In the genomic region with DNA sequence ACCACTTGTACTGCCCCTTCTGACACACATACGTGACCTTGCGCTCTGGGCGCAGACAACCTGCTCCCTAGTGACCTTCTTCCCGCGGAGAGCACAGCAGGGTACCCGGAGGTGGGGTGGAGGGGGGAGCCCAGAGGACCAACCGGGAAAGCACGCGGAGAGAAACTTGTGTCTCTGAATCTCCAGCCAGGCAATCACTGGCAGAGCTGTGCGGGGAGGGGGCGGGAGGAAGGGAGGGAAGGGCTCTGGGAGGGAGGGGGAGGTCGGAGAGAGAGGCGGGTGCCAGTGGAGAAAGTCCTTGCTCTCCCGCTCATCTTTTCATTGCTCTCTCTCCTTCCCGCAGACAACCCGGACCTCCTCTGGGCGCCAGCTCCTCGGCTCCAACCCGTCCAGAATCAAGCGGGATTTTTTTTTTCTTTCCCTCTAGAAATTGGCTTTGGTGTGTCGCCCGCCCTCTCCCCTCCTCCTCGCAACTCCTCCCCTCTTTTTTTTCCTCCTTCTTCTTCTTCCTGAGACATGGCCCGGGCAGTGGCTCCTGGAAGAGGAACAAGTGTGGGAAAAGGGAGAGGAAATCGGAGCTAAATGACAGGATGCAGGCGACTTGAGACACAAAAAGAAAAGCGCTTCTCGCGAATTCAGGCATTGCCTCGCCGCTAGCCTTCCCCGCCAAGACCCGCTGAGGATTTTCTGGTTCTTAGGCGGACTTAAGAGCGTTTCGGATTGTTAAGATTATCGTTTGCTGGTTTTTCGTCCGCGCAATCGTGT, we compare ENCODE assay signal across 8 mouse cellular contexts. TPM values are rescaled to one million over a fixed set of nuclear protein-coding genes. Genes with fewer than 3 reads are reported as not detected.
A peak's percentile ranks its signal among the peaks of the same experiment; 100 is the strongest.
DNase-seq lines count a peak whose midpoint lies in the region; ATAC-seq and TF ChIP-seq lines count a peak whose summit lies in the region.

No protein-coding gene starts in this region.

- TF ChIP-seq CTCF in embryonic fibroblast, embryonic 13.5 days (IDR thresholded peaks at IDR 0.05; ENCODE audit: borderline replicate concordance, insufficient read depth, low read length): no peak
- no peak for TF ChIP-seq CTCF in testis, adult 2 months (IDR thresholded peaks at IDR 0.05; ENCODE audit: control insufficient read depth, insufficient read depth, insufficient replicate concordance, low read depth, low read length)

- H3K4me3 ChIP-seq in embryonic fibroblast, embryonic 13.5 days (ENCODE audit: insufficient read depth, low read length): peak overlapping the region; percentile 68
- peak overlapping the region; percentile 82 for H3K4me3 ChIP-seq in heart, embryonic 11.5 days (ENCODE audit: low read depth, low read length)
- H3K4me3 ChIP-seq in kidney, embryonic 14.5 days (ENCODE audit: low read length): peak overlapping the region; percentile 89
- H3K4me3 ChIP-seq in limb, embryonic 15.5 days: peak overlapping the region; percentile 71
- peak overlapping the region; percentile 61 for H3K4me3 ChIP-seq in midbrain, embryonic 16.5 days (ENCODE audit: low read depth, low read length)
- H3K4me3 ChIP-seq in testis, adult 2 months (ENCODE audit: control insufficient read depth, low read depth, low read length): peak overlapping the region; percentile 76

- peak; percentile 88 for TF ChIP-seq POLR2A in embryonic fibroblast, embryonic 13.5 days (IDR thresholded peaks at IDR 0.05; ENCODE audit: low read depth, low read length)
- TF ChIP-seq POLR2A in testis, adult 2 months (IDR thresholded peaks at IDR 0.05; ENCODE audit: control insufficient read depth, low read depth, low read length): no peak

- DNase-seq in spleen, adult 18-20 months: peak; percentile 4 to 7
- DNase-seq in spleen, adult 12 weeks (ENCODE audit: low spot score): no peak

- 0 out of 2 replicates have a peak, but pooled peaks cover 2% of the 10 kb centered on the region for H3K4me1 ChIP-seq in embryonic fibroblast, embryonic 13.5 days (ENCODE audit: control insufficient read depth, insufficient read depth, low read length)
- H3K4me1 ChIP-seq in heart, embryonic 11.5 days (ENCODE audit: control insufficient read depth, insufficient read depth, low read length): peaks cover 27% of the 10 kb centered on the region
- peaks cover 21% of the 10 kb centered on the region for H3K4me1 ChIP-seq in kidney, embryonic 14.5 days (ENCODE audit: control insufficient read depth, insufficient read depth, low read length)
- H3K4me1 ChIP-seq in limb, embryonic 15.5 days: peaks cover 35% of the 10 kb centered on the region
- H3K4me1 ChIP-seq in midbrain, embryonic 16.5 days (ENCODE audit: control insufficient read depth, insufficient read depth, low read length): peaks cover 29% of the 10 kb centered on the region
- peaks cover 4% of the 10 kb centered on the region for H3K4me1 ChIP-seq in testis, adult 2 months (ENCODE audit: control insufficient read depth, insufficient read depth, low read length)

- under 1% methylated on average over 41 of the region's 41 CpGs for WGBS in heart, embryonic 11.5 days (ENCODE audit: insufficient replicate concordance)
- under 1% methylated on average over 41 of the region's 41 CpGs for WGBS in kidney, embryonic 14.5 days
- under 1% methylated on average over 39 of the region's 41 CpGs for WGBS in limb, embryonic 15.5 days
- 0% methylated on average over 35 of the region's 41 CpGs for WGBS in midbrain, embryonic 16.5 days

- H3K9ac ChIP-seq in heart, embryonic 11.5 days (ENCODE audit: low read depth, low read length): peak overlapping the region; percentile 90
- peak overlapping the region; percentile 97 for H3K9ac ChIP-seq in kidney, embryonic 14.5 days (ENCODE audit: low read depth, low read length)
- H3K9ac ChIP-seq in limb, embryonic 15.5 days: peak overlapping the region; percentile 65
- peak overlapping the region; percentile 95 for H3K9ac ChIP-seq in midbrain, embryonic 16.5 days (ENCODE audit: low read depth, low read length)

- H3K36me3 ChIP-seq in heart, embryonic 11.5 days (ENCODE audit: control insufficient read depth, insufficient read depth, low read length): no peaks in the 10 kb centered on the region
- H3K36me3 ChIP-seq in kidney, embryonic 14.5 days (ENCODE audit: control insufficient read depth, insufficient read depth, low read length): 0 out of 2 replicates have a peak, but pooled peaks cover 3% of the 10 kb centered on the region
- no peaks in the 10 kb centered on the region for H3K36me3 ChIP-seq in limb, embryonic 15.5 days
- H3K36me3 ChIP-seq in midbrain, embryonic 16.5 days (ENCODE audit: control insufficient read depth, insufficient read depth, low read length): no peaks in the 10 kb centered on the region
- no peaks in the 10 kb centered on the region for H3K36me3 ChIP-seq in testis, adult 2 months (ENCODE audit: control insufficient read depth, insufficient read depth, low read length)

- no peaks in the 10 kb centered on the region for H3K9me3 ChIP-seq in heart, embryonic 11.5 days (replicated peaks; ENCODE audit: control insufficient read depth, low read length)
- no peaks in the 10 kb centered on the region for H3K9me3 ChIP-seq in kidney, embryonic 14.5 days (ENCODE audit: control insufficient read depth, low read length)
- H3K9me3 ChIP-seq in limb, embryonic 15.5 days: no peaks in the 10 kb centered on the region
- no peaks in the 10 kb centered on the region for H3K9me3 ChIP-seq in midbrain, embryonic 16.5 days (replicated peaks; ENCODE audit: control insufficient read depth, low read length, poor library complexity, severe bottlenecking)

- ATAC-seq in heart, embryonic 11.5 days (replicated peaks; ENCODE audit: insufficient number of reproducible peaks, low FRiP score, low TSS enrichment): peak; percentile 51
- ATAC-seq in kidney, embryonic 14.5 days (ENCODE audit: low FRiP score, low TSS enrichment): peak; percentile 33; the same call in 1 of the 2 replicates
- peak; percentile 30 for ATAC-seq in limb, embryonic 15.5 days (ENCODE audit: insufficient number of reproducible peaks, low FRiP score, low TSS enrichment, low read depth)
- peak; percentile 58 for ATAC-seq in midbrain, embryonic 16.5 days

- peak overlapping the region; percentile 97 for H3K4me2 ChIP-seq in heart, embryonic 11.5 days
- H3K4me2 ChIP-seq in kidney, embryonic 14.5 days (replicated peaks; ENCODE audit: low read depth, low read length): peak overlapping the region; percentile 98
- H3K4me2 ChIP-seq in limb, embryonic 15.5 days: peak overlapping the region; percentile 88
- H3K4me2 ChIP-seq in midbrain, embryonic 16.5 days (ENCODE audit: low read length): peak overlapping the region; percentile 99

- no peaks in the 10 kb centered on the region for H3K27me3 ChIP-seq in heart, embryonic 11.5 days (ENCODE audit: control insufficient read depth, insufficient read depth, low read length)
- H3K27me3 ChIP-seq in kidney, embryonic 14.5 days (ENCODE audit: control insufficient read depth, insufficient read depth, low read length): no peaks in the 10 kb centered on the region
- H3K27me3 ChIP-seq in limb, embryonic 15.5 days: peaks cover 11% of the 10 kb centered on the region
- no peaks in the 10 kb centered on the region for H3K27me3 ChIP-seq in midbrain, embryonic 16.5 days (ENCODE audit: control insufficient read depth, insufficient read depth, low read depth, low read length)
- no peaks in the 10 kb centered on the region for H3K27me3 ChIP-seq in testis, adult 2 months (ENCODE audit: control insufficient read depth, insufficient read depth, low read length)

- peak overlapping the region; percentile 86 for H3K27ac ChIP-seq in embryonic fibroblast, embryonic 13.5 days (ENCODE audit: insufficient read depth, low read length)
- peak overlapping the region; percentile 99 for H3K27ac ChIP-seq in heart, embryonic 11.5 days (ENCODE audit: low read depth, low read length)
- H3K27ac ChIP-seq in kidney, embryonic 14.5 days (ENCODE audit: low read depth, low read length): peak overlapping the region; percentile 97
- H3K27ac ChIP-seq in limb, embryonic 15.5 days: peak overlapping the region; percentile 93
- H3K27ac ChIP-seq in midbrain, embryonic 16.5 days (ENCODE audit: low read length): peak overlapping the region; percentile 96
- H3K27ac ChIP-seq in testis, adult 2 months (ENCODE audit: control insufficient read depth, insufficient read depth, low read depth, low read length): peak overlapping the region; percentile 41

RNA-seq across cellular contexts. Expression of gene Nrp1, which starts 0.5 kb away (rescaled TPM):
- 121 and 194 TPM in 2 replicates for polyA plus RNA-seq in embryonic fibroblast, embryonic 13.5 days (2011; ENCODE audit: insufficient read length, low read depth, missing spikeins)
- polyA plus RNA-seq in heart, embryonic 11.5 days (2014; fragmentation: Nextera tagmentation; extraction: Ambion mirVana): 93.7 and 110 TPM in 2 replicates
- polyA plus RNA-seq in kidney, embryonic 14.5 days (2014; fragmentation: Nextera tagmentation; extraction: Ambion mirVana): 77.1 and 113 TPM in 2 replicates
- 93.4 and 100 TPM in 2 replicates for polyA plus RNA-seq in limb, embryonic 15.5 days (2015; fragmentation: Nextera tagmentation; extraction: Ambion mirVana)
- polyA plus RNA-seq in midbrain, embryonic 16.5 days (2015; fragmentation: Nextera tagmentation; extraction: Ambion mirVana): 81.3 and 85.8 TPM in 2 replicates
- 1.3 and 1.7 TPM in 2 replicates for polyA plus RNA-seq in testis, adult 2 months (2012; rRNA removed)

Comparison
In these comparisons a context has a peak if more than half of its experiments do, and no peak if none do; other contexts are left out.
1. H3K27ac ChIP-seq: peak in every context shown above with its lines; median percentile 99 in heart, embryonic 11.5 days; 97 in kidney, embryonic 14.5 days; 96 in midbrain, embryonic 16.5 days; 93 in limb, embryonic 15.5 days; 86 in embryonic fibroblast, embryonic 13.5 days; 41 in testis, adult 2 months.
2. RNA of gene Nrp1, which starts 0.5 kb away (polyA plus RNA-seq): 121 to 194 TPM in embryonic fibroblast, embryonic 13.5 days, 77.1 to 113 TPM in kidney, embryonic 14.5 days, 93.7 to 110 TPM in heart, embryonic 11.5 days, 93.4 to 100 TPM in limb, embryonic 15.5 days and 81.3 to 85.8 TPM in midbrain, embryonic 16.5 days; 1.3 to 1.7 TPM in testis, adult 2 months; every median in the first group is over 10 times any median in the second.
3. Peak in every context shown above with its lines, with median percentiles within 50 percentile points of each other: H3K4me3 ChIP-seq, ATAC-seq, H3K4me2 ChIP-seq and H3K9ac ChIP-seq.